Mouse (Mus musculus) adrenal gland, postnatal 25 days (tissue): ENCODE results near the gene Ttc6. TPM values are rescaled to one million over a fixed set of nuclear protein-coding genes. Genes with fewer than 3 reads are reported as not detected.

ENCODE experiments used
- DNase-seq: peaks from one replicate; pipeline ENCODE4 v3.0.0; 2021; ENCODE audit warnings: mixed read lengths
- total RNA-seq: library from RNA; stranded (reverse); gene quantifications from 2 replicates; pipeline ENCODE4 v1.2.3, GENCODE M21; 2021

The Ttc6 gene
- total RNA-seq, 1 experiment from 2014 or later = not detected

DNA sequence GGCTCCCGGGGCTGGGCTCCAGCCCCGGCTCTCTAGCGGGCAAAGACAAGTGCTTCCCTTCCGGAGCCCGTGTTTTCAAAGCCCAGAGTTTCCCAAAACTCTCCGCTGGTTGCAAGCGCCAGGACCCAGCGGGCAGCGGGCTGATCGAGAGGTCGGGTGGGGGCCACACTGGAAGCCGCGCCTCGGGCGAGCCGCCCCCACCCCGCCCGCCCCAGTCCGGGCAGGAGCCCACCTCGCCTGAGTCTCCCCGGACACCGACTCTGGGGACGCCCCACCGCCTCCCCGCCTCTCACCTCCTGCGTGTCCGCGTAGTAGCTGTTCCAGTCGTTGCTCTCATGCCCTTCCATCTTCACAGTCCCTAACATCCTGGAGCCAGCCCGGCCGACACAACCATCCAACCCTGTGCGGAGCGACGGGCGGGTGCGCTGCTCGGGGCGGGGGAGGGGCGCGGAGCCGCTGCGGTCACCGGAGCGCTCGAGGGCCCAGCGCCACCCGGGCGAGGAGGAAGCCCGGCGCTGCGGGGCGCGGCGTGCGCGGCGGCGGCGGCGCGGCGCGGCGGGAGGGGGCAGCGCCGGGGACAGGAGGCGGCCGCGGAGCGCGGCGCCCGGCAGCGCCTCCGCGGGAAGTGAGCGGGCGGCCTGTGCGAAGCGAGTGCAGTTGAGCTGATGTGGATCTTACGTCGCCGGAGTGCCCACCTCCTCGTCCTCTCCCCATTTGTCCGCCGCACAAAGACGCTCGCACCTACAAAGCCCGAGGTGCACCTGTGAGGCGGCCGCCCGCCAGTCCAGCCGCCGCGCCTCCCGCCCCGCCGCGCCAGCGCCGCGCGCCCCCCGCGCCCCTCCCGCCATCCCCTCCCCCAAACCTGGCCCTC is 18.3 kb upstream of the Ttc6 start:
- DNase-seq = peak; percentile 33

GRCm38 (mm10) chr12:57546415-57547201 is 17.3 kb upstream of the Ttc6 start, which contains the start of gene Foxa1:
Gene Foxa1, minus strand, starts transcription at chr12:57546916.
- no peak for DNase-seq

DNA sequence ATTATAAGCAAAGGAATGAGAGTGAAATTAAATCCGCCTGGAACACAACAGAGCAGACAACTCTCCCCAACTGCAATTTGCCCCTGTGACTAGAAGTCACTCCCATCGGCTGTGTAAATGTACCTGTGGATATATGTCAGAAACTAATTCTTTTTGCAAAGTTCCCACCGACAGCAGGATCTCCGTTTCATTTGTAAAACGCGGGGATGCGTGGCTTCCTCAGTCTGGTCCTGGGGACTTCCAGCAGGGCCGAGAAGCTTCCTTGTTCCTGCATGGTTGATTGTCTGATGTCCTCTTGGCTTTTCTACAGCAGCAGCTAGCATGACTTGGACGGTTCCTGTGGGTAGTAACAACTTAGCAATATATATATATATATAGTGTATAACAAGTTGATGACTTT is 16.0 kb upstream of the Ttc6 start:
- DNase-seq = no peak

GRCm38 (mm10) chr12:57548352-57548980 is 15.4 kb upstream of the Ttc6 start:
- no peak for DNase-seq

- no peak for DNase-seq
Observed at GRCm38 (mm10) chr12:57548981-57549666, 14.8 kb upstream of the Ttc6 start.

GRCm38 (mm10) chr12:57549667-57550160 is 14.2 kb upstream of the Ttc6 start:
- no peak for DNase-seq

- no peak for DNase-seq
Observed at GRCm38 (mm10) chr12:57550181-57550808, 13.6 kb upstream of the Ttc6 start.

DNA sequence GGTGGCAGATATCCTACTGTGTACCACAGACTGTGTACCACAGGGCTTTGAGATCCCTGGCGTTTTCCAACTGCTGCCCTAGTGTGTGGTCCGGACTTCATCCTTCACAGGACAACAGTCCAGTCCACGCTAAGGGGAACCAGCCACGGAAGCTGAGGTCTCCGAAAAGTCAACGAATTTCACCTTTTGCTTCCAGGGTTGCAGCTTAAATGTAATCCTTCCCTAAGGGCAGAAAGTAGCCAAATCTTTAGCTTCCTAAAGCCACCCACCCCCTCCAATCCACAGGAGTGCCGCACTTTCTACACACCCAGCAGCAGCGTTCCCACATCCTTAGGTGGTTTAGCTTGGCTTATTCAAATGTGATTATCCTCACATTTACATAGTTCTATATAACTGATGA is 13.0 kb upstream of the Ttc6 start:
- DNase-seq = no peak

- no peak for DNase-seq
Observed at GRCm38 (mm10) chr12:57552286-57552685, 11.6 kb upstream of the Ttc6 start.

DNA sequence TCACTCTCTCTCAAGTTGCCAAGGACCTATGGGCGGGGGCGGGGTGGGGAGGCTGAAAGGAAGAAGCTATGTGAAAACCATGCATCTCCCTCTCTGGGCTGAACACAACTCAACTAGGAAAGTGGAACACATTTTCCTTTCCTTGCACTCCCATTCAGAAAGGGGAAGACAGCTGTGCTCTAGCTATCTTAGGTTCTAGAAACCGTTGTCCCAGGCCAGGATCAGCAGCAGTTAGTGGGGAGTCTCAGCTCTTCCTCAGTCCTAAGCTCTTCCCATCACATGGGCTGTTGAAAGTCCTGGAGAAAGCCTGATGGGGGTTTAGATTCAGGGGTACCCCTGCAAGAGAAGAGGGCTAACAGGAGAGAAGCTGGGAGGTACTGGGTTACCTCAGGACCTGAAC is 9.8 kb upstream of the Ttc6 start:
- DNase-seq = no peak

DNA sequence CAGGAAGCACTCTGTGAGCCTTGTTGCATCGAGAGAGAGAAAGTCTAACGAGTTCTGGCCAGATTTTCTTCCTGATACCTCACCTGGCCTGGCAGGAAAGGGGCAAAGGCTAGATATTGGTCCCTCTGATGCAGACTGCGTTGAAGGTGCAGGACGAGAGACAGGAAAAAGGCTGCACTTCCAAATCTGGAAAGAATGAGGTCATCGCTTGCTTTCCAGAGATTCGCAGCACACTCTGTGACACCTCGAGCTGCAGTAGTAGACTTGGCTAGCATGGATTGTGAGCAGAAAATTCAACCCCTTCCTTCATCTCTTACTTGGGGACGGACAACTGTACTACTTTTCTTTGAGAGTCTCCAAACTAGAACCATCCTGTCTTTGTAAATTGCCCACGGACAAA is 7.9 kb downstream of the Ttc6 start:
- DNase-seq = no peak

GRCm38 (mm10) chr12:57572415-57572814 is 8.5 kb downstream of the Ttc6 start:
- no peak for DNase-seq

DNA sequence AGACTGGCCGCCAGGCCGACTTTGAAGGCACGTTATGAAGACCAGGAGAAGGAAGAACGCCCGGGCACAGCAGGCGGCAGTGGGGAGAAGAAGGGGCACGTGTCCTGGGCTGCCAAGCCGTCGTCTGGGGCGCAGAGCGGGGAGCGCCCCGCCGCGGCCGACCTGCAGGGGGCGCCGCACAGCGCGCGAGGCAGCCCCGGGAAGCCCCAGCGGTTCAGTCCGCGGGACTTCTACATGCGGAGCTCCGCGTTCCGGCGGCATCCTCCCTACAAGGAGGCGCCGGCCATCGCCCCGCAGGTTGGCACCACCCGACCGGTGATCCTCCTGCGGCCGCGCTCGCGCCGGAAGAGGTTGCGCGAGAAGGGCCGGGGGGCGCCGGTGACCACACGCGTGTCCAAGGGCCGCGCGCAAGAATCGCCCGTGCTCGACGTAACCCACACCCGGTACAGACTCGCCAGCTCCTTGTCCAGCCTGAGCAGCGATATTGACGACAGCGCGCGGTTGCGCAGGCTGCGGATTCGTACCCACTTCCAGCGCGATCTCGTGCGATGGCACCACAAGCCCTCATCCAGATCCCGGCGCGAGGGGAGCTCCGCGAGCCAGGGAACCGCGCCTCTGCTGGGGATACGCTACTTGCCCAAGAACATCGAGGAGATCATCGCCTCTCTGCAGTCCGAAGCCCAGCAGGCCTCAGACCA is 12.2 kb downstream of the Ttc6 start:
- DNase-seq = peak; percentile 10

GRCm38 (mm10) chr12:57607624-57608023 is 43.7 kb downstream of the Ttc6 start:
- no peak for DNase-seq

GRCm38 (mm10) chr12:57615137-57615536 is 51.2 kb downstream of the Ttc6 start:
- no peak for DNase-seq

GRCm38 (mm10) chr12:57622030-57622429 is 58.1 kb downstream of the Ttc6 start:
- no peak for DNase-seq

DNA sequence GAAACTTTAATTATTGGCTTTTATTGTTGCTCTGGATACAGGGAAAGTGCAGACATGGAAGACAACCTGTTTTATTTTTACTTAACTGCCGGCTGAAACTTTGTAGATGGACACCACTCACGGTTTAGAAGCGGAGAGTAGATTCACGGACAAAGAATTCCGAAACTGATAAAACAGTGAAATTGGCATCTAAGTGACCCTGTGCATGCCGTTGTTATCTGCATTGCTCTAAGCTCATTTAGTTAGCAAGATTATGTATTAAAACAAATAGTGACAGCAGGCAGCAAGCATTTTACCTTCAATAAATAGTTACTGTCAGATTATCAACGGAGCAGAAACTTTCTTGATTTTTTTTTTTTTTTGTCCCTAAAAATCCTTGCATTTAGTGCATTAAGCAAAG is 59.4 kb downstream of the Ttc6 start:
- DNase-seq = no peak

DNA sequence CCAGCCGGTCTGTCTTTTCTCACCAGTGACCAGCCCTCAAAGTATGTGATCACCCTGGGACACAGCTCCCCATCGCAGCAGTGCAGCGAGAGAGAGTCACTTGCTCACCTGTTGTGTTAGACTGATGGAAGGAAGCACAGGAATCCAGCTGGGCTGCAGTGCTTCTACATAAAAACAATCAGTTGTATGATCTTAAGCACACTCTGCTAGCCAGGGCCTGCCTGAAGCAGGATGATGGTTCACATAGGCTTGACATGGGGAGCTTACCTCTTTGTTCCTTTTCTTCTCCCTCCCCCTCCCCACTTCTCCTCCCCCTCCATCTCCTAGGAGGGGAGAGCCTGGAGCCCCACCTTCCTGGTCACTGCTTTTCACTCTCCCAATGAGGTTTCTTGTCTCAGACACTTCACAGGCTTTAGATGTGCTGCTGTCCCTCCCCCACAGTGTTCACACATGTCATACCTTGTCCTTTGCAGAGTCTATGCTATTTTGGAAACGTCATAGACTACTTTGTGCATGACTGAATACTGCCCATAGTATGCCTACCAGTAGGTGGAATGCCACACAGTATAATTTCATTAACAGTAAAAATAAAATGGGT is 60.2 kb downstream of the Ttc6 start:
- DNase-seq = no peak

DNA sequence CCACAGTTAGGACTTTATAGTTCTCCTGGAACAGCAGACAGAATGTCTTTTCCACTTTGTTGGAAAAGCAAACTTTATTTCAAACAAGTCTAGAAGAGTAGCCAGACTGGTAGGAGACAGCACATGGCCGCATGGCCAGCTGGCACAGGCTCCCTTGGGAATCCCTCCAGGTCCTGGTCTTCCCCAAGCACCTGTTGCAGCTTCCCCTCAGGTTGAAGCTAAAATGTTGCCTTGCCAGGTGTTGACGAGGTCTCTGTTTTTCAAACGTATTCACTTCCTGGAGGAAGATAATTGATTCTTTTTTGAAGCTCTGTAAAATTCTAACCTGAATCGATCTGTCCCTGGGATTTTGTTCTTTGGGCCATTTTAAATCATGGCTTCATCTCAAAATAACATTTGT is 86.1 kb downstream of the Ttc6 start:
- no peak for DNase-seq

- DNase-seq = no peak
Observed at GRCm38 (mm10) chr12:57650677-57651076, 86.8 kb downstream of the Ttc6 start.
